Mouse (Mus musculus) heart, embryonic 14.5 days (tissue): ENCODE data around the gene Onecut1. TPM values are rescaled to one million over a fixed set of nuclear protein-coding genes. Genes with fewer than 3 reads are reported as not detected.

ENCODE experiments used
- ATAC-seq: fragments of 200-750 bp; cut with Nextera tagmentation; 2 replicates; pipeline ENCODE4 v1.8.0; 2017; ENCODE audit warnings: low read depth, moderate TSS enrichment; ENCODE audit not compliant: insufficient number of reproducible peaks, insufficient read depth, low FRiP score
- H3K27ac ChIP-seq, 2 experiments: fragments of 200-500 bp in 1 of 2; fragments of 300-500 bp in 1 of 2; sonication (generic) in 1 of 2; replicated peaks in 1 of 2; 2 replicates each; pipeline ENCODE4 v1.5.1; 2012 to 2014; ENCODE audit warnings: low read depth in 2 of 2, low read length in 2 of 2, control low read depth in 1 of 2, mild to moderate bottlenecking in 1 of 2, mixed read lengths in 1 of 2; ENCODE audit not compliant: control insufficient read depth in 1 of 2, insufficient read depth in 1 of 2
- H3K27me3 ChIP-seq: fragments of 300-500 bp; sonication (generic); 2 replicates; pipeline ENCODE4 v1.6.1; 2014; ENCODE audit warnings: mild to moderate bottlenecking, low read length, control low read depth; ENCODE audit not compliant: control insufficient read depth, insufficient read depth
- H3K36me3 ChIP-seq: fragments of 300-500 bp; sonication (generic); 2 replicates; pipeline ENCODE4 v1.6.1; 2014; ENCODE audit warnings: mild to moderate bottlenecking, control low read depth, low read length, mixed read lengths; ENCODE audit not compliant: control insufficient read depth, insufficient read depth
- H3K4me1 ChIP-seq, 2 experiments: fragments of 200-500 bp in 1 of 2; fragments of 300-500 bp in 1 of 2; sonication (generic) in 1 of 2; 2 replicates each; pipeline ENCODE4 v1.6.1; 2012 to 2014; ENCODE audit warnings: low read length in 2 of 2, control low read depth in 1 of 2, mixed read lengths in 1 of 2; ENCODE audit not compliant: control insufficient read depth in 2 of 2, insufficient read depth in 2 of 2
- H3K4me2 ChIP-seq: fragments of 300-500 bp; sonication (generic); 2 replicates; pipeline ENCODE4 v1.6.1; 2014; ENCODE audit warnings: mild to moderate bottlenecking, low read length
- H3K4me3 ChIP-seq, 2 experiments: fragments of 200-500 bp in 1 of 2; fragments of 300-500 bp in 1 of 2; sonication (generic) in 1 of 2; 2 replicates each; pipeline ENCODE4 v1.5.1; 2012 to 2014; ENCODE audit warnings: low read length in 2 of 2, mild to moderate bottlenecking in 2 of 2, control low read depth in 1 of 2, low read depth in 1 of 2, moderate library complexity in 1 of 2; ENCODE audit not compliant: control insufficient read depth in 1 of 2, insufficient read depth in 1 of 2
- H3K9ac ChIP-seq: fragments of 300-500 bp; sonication (generic); 2 replicates; pipeline ENCODE4 v1.6.1; 2014; ENCODE audit warnings: mild to moderate bottlenecking, low read length
- H3K9me3 ChIP-seq: fragments of 300-500 bp; sonication (generic); 2 replicates; pipeline ENCODE4 v1.6.1; 2016; ENCODE audit warnings: low read length, control low read depth; ENCODE audit not compliant: control insufficient read depth
- WGBS: fragments of 180-500 bp; shearing (Covaris S2); extraction: QIAGEN DNeasy Blood & Tissue Kit; methylation state at CpG from one replicate; pipeline ENCODE4 v1.1.7; 2014; 5-methylcytosine and 5-hydroxymethylcytosine counted together
- polyA plus RNA-seq: library from polyadenylated mRNA; unstranded; fragments of >200 nt; fragmentation: Nextera tagmentation; extraction: Ambion mirVana; gene quantifications from 2 replicates; pipeline ENCODE4 v1.2.1, GENCODE M21; 2014

Onecut1 gene
- polyA plus RNA-seq, 1 experiment from 2014 or later: not detected

DNA sequence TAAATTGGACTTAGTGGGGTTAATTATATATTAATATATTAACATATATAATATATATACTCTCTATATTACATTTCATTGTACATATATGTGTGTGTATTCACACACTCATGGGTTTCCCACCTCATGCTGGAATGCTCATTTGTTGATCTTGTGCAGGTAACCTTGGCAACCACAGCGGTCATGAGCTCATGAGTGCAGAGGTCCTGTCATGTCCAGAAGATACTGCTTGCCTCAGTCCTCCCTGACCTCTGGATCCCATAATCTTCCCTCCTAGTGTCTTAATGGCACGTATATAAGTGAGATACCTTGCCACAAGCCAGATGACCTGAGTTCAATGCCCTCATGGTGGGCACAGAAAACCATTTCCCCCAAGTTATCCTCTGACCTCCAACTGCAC, 16.0 kb downstream of the Onecut1 start:
- Histone ChIP-seq H3K27me3 (peaks cover 14% of the 10 kb centered on the region; the same call in 1 of the 2 replicates), H3K27ac (no peak overlapping the region), H3K36me3 (no peaks in the 10 kb centered on the region), H3K9me3 (no peaks in the 10 kb centered on the region), H3K4me1 (no peaks in the 10 kb centered on the region), H3K4me3 (no peak overlapping the region), H3K4me2 (no peak overlapping the region), H3K9ac (no peak overlapping the region)
- WGBS: 71% methylated on average over 2 of the region's 2 CpGs
- no peak for ATAC-seq

DNA sequence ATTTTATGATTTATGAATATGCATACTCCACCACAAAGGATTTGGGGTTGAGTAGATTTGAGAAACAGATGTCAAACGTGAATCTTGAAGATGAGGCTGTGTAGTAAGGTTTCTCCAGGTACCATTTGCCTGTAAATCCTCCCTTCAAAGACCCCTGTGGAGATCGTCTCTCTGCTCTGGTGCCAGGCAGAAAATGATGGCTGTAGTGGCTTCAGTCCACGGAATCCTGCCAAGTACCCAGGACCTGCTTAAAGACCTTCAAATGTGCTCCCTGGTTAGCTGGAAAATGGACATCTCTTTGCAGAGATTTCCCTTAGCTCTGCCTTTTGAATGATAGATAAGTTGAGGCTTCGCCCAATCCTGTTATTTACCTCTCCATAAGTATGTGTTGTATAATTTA, 26.1 kb downstream of the Onecut1 start:
- 57% methylated on average over 4 of the region's 4 CpGs for WGBS
- no peak for ATAC-seq
- Histone ChIP-seq H3K4me1 (no peaks in the 10 kb centered on the region), H3K9me3 (no peaks in the 10 kb centered on the region), H3K9ac (no peak overlapping the region), H3K4me3 (no peak overlapping the region), H3K27ac (no peak overlapping the region), H3K36me3 (no peaks in the 10 kb centered on the region), H3K4me2 (no peak overlapping the region), H3K27me3 (no peaks in the 10 kb centered on the region)

DNA sequence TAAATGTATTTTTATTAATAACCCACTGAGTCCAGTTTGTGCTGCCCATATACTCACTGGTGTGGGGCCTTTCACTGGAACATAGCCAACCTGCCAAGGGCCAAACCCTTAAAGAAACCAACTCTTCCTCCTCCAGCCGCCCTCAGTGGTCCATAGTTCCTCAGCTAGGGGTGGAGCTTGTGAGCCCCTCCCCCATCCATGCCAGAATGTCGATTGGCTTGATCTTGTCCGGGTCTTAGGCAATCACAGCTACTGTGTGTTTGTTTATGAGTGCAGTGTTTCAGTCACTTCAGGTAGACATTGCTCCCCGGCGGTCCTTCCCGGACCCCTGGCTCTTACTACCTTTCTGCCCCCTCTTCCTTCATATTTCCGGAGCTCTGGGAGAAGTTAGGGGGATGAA, 35.0 kb downstream of the Onecut1 start:
- no peaks in the 10 kb centered on the region for H3K4me1 ChIP-seq
- no peak overlapping the region for H3K4me2 ChIP-seq
- H3K9ac ChIP-seq: no peak overlapping the region
- no peaks in the 10 kb centered on the region for H3K27me3 ChIP-seq
- no peak overlapping the region for H3K4me3 ChIP-seq
- H3K9me3 ChIP-seq: no peaks in the 10 kb centered on the region
- no peak overlapping the region for H3K27ac ChIP-seq
- no peak for ATAC-seq
- no peaks in the 10 kb centered on the region for H3K36me3 ChIP-seq
- 89% methylated on average over 7 of the region's 7 CpGs for WGBS

DNA sequence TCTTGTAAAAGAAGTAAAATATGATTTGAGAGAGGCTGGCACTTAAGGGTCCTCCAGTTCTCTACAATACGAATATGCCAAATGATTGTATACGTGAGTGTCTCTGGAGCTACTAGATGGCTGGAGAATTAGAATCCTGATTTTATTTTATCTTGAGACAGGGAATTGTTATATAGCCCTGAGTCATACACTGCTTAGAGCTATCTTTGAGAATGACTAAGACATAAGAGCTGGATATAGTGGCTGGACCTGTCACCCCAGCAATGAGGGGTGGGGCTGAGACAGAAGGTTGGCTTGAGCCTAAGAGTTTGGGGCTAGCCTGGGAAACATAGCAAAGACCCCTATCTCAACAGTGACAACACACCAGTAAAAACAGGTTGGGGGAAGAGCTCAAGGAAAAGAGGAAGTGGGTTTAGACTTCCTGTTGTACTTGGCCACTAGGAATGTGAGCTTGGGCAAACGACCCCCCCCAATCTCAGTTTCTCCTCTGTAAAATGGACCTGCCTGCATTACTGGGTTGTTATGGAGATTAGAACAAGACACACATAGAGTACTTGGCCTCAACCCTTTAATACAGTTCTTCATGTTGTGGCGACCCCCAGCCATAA, 35.8 kb downstream of the Onecut1 start:
- no peak for ATAC-seq
- H3K4me2 ChIP-seq: no peak overlapping the region
- H3K4me1 ChIP-seq: no peaks in the 10 kb centered on the region
- no peaks in the 10 kb centered on the region for H3K36me3 ChIP-seq
- no peak overlapping the region for H3K9ac ChIP-seq
- no peak overlapping the region for H3K27ac ChIP-seq
- H3K9me3 ChIP-seq: no peaks in the 10 kb centered on the region
- WGBS: 84% methylated on average over 4 of the region's 4 CpGs
- H3K27me3 ChIP-seq: no peaks in the 10 kb centered on the region
- no peak overlapping the region for H3K4me3 ChIP-seq

DNA sequence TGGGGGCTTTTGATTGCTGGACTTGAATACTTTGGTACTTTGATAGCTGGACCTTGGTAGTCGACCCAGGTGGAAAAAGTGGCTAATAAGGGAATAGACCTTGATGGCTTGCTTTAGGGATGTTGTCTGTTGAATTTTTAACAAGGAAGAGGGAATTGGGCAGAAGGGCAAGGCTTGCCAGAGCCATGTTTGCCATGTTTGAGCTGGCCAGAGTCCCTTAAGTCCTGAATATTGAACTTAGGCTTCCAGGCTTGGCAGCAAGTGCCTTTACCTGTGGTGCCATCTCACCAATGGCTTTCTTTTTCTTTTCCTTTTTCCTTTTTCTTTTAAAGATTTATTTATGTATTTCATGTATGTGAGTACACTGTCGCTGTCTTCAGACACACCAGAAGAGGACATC, 38.4 kb downstream of the Onecut1 start:
- H3K27me3 ChIP-seq: no peaks in the 10 kb centered on the region
- no peak overlapping the region for H3K27ac ChIP-seq
- no peaks in the 10 kb centered on the region for H3K4me1 ChIP-seq
- 86% methylated on average over 2 of the region's 2 CpGs for WGBS
- H3K4me2 ChIP-seq: no peak overlapping the region
- ATAC-seq: no peak
- no peak overlapping the region for H3K4me3 ChIP-seq
- H3K36me3 ChIP-seq: no peaks in the 10 kb centered on the region
- H3K9ac ChIP-seq: no peak overlapping the region
- no peaks in the 10 kb centered on the region for H3K9me3 ChIP-seq

DNA sequence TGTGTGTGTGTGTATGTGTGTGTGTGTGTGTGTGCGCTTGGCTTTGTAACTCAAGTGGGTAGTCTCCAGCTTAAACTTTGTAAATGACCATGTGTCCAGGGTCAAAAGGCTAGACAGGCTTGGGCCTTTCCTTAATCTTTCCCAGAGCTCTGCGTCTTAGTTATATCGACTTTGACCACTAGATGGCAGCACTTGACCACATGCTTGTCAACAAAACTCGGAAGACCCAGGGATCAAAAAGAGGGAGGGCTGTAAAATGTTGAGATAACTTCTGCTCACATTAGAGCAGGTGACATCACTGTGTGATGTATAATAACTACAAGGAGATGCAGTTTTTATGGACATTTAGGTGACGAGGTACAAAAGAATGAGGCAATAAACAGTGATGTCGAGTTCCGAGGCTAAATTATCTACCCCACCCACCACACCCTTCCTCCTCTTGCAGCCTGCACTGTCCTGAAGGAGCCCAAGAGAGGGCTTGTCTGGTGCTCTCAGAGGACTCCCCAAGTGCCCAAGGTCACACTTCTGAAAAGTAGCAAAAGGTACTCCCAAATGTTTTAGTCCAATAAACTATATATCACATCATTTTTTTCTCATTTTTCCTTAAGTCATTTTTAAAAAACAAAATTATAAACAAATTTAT, 43.3 kb downstream of the Onecut1 start:
- no peak overlapping the region for H3K27ac ChIP-seq
- peaks cover 9 to 10% of the 10 kb centered on the region in 2 experiments; a peak in 3 of 4 replicates for H3K4me1 ChIP-seq
- H3K36me3 ChIP-seq: no peaks in the 10 kb centered on the region
- no peak for ATAC-seq
- no peak overlapping the region for H3K4me2 ChIP-seq
- 7% methylated on average over 7 of the region's 7 CpGs for WGBS
- H3K27me3 ChIP-seq: no peaks in the 10 kb centered on the region
- no peaks in the 10 kb centered on the region for H3K9me3 ChIP-seq
- no peak overlapping the region for H3K4me3 ChIP-seq
- no peak overlapping the region for H3K9ac ChIP-seq

DNA sequence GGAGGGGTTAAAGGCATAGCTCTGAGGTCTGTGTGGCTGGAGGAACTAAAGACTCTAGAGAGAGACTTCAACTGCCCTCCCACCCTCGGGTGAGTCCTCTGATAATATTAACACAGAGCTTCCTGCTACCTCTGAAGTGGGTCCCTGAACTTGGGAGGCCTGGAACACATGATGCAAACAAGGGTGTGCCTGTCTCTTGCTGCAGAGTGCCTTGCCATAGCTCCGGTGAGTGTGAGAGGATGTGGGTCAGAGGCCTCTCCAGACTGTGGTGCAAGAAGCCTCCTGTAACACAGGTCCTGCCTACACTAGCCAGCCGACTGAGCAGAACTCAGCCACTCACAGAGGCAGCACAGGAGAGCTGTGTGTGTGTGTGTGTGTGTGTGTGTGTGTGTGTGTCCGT, 45.2 kb downstream of the Onecut1 start:
- 23% methylated on average over 4 of the region's 4 CpGs for WGBS

More for the DNA sequence above, 45.2 kb downstream of the Onecut1 start:
- Histone ChIP-seq H3K4me1 (peaks cover 13 to 15% of the 10 kb centered on the region in 2 experiments), H3K36me3 (no peaks in the 10 kb centered on the region), H3K4me3 (no peak overlapping the region), H3K9ac (no peak overlapping the region), H3K27me3 (no peaks in the 10 kb centered on the region), H3K27ac (no peak overlapping the region), H3K4me2 (no peak overlapping the region), H3K9me3 (no peaks in the 10 kb centered on the region)
- ATAC-seq: no peak
